Mouse (Mus musculus) heart, postnatal 25 days (tissue): ENCODE results near the gene Trmt2b. TPM values are rescaled to one million over a fixed set of nuclear protein-coding genes. Genes with fewer than 3 reads are reported as not detected.
"Not testable (repeated sequence)": the region's sequence is repeated elsewhere in the genome, so short reads cannot be mapped to it uniquely, and the experiment has no call there.

Experiments
- DNase-seq: peaks from one replicate; pipeline ENCODE4 v3.0.0; 2022; ENCODE audit warnings: low spot score
- intact Hi-C: fragments of 180-260 bp; cut with DNase I; formaldehyde crosslinking; loops from one replicate; pipeline ENCODE4 v1.15.1; 2025
- total RNA-seq, 2 experiments: library from RNA; stranded (reverse); gene quantifications; 2 replicates each; pipeline ENCODE4 v1.2.3; 2021

The Trmt2b gene
- total RNA-seq, 2 experiments from 2014 or later = 43.7 to 55.0 TPM

GRCm38 (mm10) chrX:134233048-134233447, 43.7 kb downstream of the Trmt2b start:
- no peak for DNase-seq

GRCm38 (mm10) chrX:134221856-134222255, 54.9 kb downstream of the Trmt2b start, which contains the start of gene Nox1:
Gene Nox1 (minus strand): TSS chrX:134221956.
- intact Hi-C loops = no loop called here
- no peak for DNase-seq

More at GRCm38 (mm10) chrX:134233048-134233447, 43.7 kb downstream of the Trmt2b start:
- intact Hi-C loops = no loop called here

- DNase-seq = no peak
- intact Hi-C loops = no loop called here
Observed at GRCm38 (mm10) chrX:134220618-134221017, 56.2 kb downstream of the Trmt2b start.

- DNase-seq = no peak
- intact Hi-C loops = no loop called here
Observed at GRCm38 (mm10) chrX:134218161-134218560, 58.6 kb downstream of the Trmt2b start.

- intact Hi-C loops = no loop called here
- DNase-seq = no peak
Observed at GRCm38 (mm10) chrX:134211151-134211642, 65.6 kb downstream of the Trmt2b start.

GRCm38 (mm10) chrX:134208491-134208890, 68.3 kb downstream of the Trmt2b start:
- intact Hi-C loops = no loop called here

GRCm38 (mm10) chrX:134187201-134187600, 89.6 kb downstream of the Trmt2b start, which contains the start of gene Arl13a:
Gene Arl13a (plus strand): TSS chrX:134187501.
- DNase-seq, intact Hi-C loops: not testable (repeated sequence)

More at GRCm38 (mm10) chrX:134208491-134208890, 68.3 kb downstream of the Trmt2b start:
- no peak for DNase-seq

GRCm38 (mm10) chrX:134174699-134175098, 102.1 kb downstream of the Trmt2b start:
- no peak for DNase-seq
- intact Hi-C loops = no loop called here

Other genes starting within 250 kb of the Trmt2b start
- 10 to 100 TPM; 10.2 to 13.4 TPM for gene Cstf2, start 217.8 kb downstream of the Trmt2b start, total RNA-seq
- gene Xkrx, start 114.9 kb downstream of the Trmt2b start, total RNA-seq = 1 to 10 TPM in 1 of 2 experiments, under 1 TPM in 1; 0.61 to 1.5 TPM
- not detected for gene Arl13a, start 89.5 kb downstream of the Trmt2b start, total RNA-seq
- under 1 TPM in 1 of 2 experiments, not detected in 1; 0.39 TPM for gene Nox1, start 55.0 kb downstream of the Trmt2b start, total RNA-seq
- gene Tmem35a, start 18.2 kb upstream of the Trmt2b start, total RNA-seq = 1 to 10 TPM; 6.3 to 8.1 TPM
- gene Cenpi, start 31.1 kb upstream of the Trmt2b start, total RNA-seq = under 1 TPM; 0.48 to 0.55 TPM
- under 1 TPM; 0.08 to 0.39 TPM for gene Drp2, start 127.6 kb upstream of the Trmt2b start, total RNA-seq
- not detected for gene Taf7l, start 199.5 kb upstream of the Trmt2b start, total RNA-seq